Mouse (Mus musculus) ES-Bruce4 (cell line): Measurements from ENCODE around the gene Atic. TPM values are rescaled to one million over a fixed set of nuclear protein-coding genes. Genes with fewer than 3 reads are reported as not detected.

Source experiments
- H3K27ac ChIP-seq: 2 replicates; pipeline ENCODE4 v1.5.1; 2012; ENCODE audit warnings: low read length, inconsistent platforms; ENCODE audit not compliant: insufficient read depth
- H3K27me3 ChIP-seq: 2 replicates; pipeline ENCODE4 v1.6.1; 2012; ENCODE audit warnings: mild to moderate bottlenecking, low read length, inconsistent platforms; ENCODE audit not compliant: control insufficient read depth, poor library complexity, insufficient read depth, severe bottlenecking
- H3K36me3 ChIP-seq: 2 replicates; pipeline ENCODE4 v1.6.1; 2012; ENCODE audit warnings: inconsistent platforms, mild to moderate bottlenecking, low read length, moderate library complexity; ENCODE audit not compliant: control insufficient read depth, poor library complexity, insufficient read depth, severe bottlenecking
- H3K4me1 ChIP-seq: one replicate; pipeline ENCODE4 v1.8.1; 2011; ENCODE audit warnings: low read length; ENCODE audit not compliant: control insufficient read depth, insufficient read depth
- H3K4me3 ChIP-seq: 2 replicates; pipeline ENCODE4 v1.5.1; 2011; ENCODE audit warnings: low read depth, mild to moderate bottlenecking, low read length
- H3K9ac ChIP-seq: 2 replicates; pipeline ENCODE4 v1.6.1; 2012; ENCODE audit warnings: low read depth, mild to moderate bottlenecking, inconsistent platforms; ENCODE audit not compliant: poor library complexity, severe bottlenecking
- H3K9me3 ChIP-seq: replicated peaks from 2 replicates; pipeline ENCODE4 v1.6.1; 2012; ENCODE audit warnings: mild to moderate bottlenecking, low read length, inconsistent platforms; ENCODE audit not compliant: control insufficient read depth, poor library complexity, insufficient read depth, severe bottlenecking
- CTCF ChIP-seq: IDR thresholded peaks from one replicate; pipeline ENCODE4 v1.8.1; 2011; ENCODE audit warnings: low read depth, low read length
- EP300 ChIP-seq: IDR thresholded peaks from 2 replicates; pipeline ENCODE4 v1.6.1; 2011; ENCODE audit warnings: low read depth, low read length; ENCODE audit not compliant: insufficient read depth
- POLR2A ChIP-seq: IDR thresholded peaks from one replicate; pipeline ENCODE4 v1.8.1; 2011; ENCODE audit warnings: low read length; ENCODE audit not compliant: insufficient read depth
- polyA plus RNA-seq: library from polyadenylated mRNA; stranded (reverse); fragments of >200 nt; gene quantifications from 2 replicates; pipeline ENCODE4 v1.2.4, GENCODE M21; 2011; ENCODE audit warnings: low read depth; ENCODE audit not compliant: missing spikeins, insufficient read depth, insufficient read length

The Atic gene
- polyA plus RNA-seq, 1 experiment, result 138 TPM

DNA sequence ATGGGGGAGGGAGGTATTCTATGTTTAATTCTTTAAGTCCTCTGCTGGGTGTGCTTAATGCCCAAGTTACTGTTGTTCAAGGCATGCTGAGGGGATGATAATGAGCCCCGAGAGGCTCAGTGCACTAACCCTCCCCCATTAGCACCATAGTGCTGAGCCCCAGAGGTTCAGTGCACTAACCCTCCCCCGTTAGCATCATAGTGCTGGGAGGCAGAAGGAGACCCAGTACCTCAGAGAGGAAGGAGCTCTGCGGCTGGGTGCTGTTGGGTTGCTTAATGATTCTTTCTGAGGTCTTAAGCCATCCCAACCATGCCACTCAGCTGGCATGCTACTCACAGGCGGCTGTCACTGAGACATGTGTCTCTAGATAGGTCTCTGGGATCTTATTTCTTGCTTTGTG, 13.2 kb downstream of the Atic start:
- H3K9me3 ChIP-seq, result no peaks in the 10 kb centered on the region
- H3K36me3 ChIP-seq, result peaks cover 72% of the 10 kb centered on the region
- H3K27me3 ChIP-seq, result no peaks in the 10 kb centered on the region
- TF ChIP-seq CTCF (no peak), POLR2A (no peak), EP300 (no peak)
- peaks cover 4% of the 10 kb centered on the region for H3K4me1 ChIP-seq
- H3K4me3 ChIP-seq, result no peak overlapping the region
- no peak overlapping the region for H3K9ac ChIP-seq
- no peak overlapping the region for H3K27ac ChIP-seq

- no peaks in the 10 kb centered on the region for H3K4me1 ChIP-seq
- H3K36me3 ChIP-seq, result peaks cover 66% of the 10 kb centered on the region
- TF ChIP-seq POLR2A, result no peak
Observed at GRCm38 (mm10) chr1:71575987-71576386, 19.0 kb downstream of the Atic start.

GRCm38 (mm10) chr1:71576837-71577236, 19.9 kb downstream of the Atic start:
- Histone ChIP-seq H3K27ac (no peak overlapping the region), H3K4me3 (no peak overlapping the region), H3K36me3 (peaks cover 57% of the 10 kb centered on the region), H3K4me1 (no peaks in the 10 kb centered on the region), H3K9me3 (no peaks in the 10 kb centered on the region), H3K27me3 (no peaks in the 10 kb centered on the region), H3K9ac (no peak overlapping the region)
- no peak for TF ChIP-seq POLR2A
- no peak for TF ChIP-seq EP300
- no peak for TF ChIP-seq CTCF

More at GRCm38 (mm10) chr1:71575987-71576386, 19.0 kb downstream of the Atic start:
- Histone ChIP-seq H3K27ac (no peak overlapping the region), H3K27me3 (no peaks in the 10 kb centered on the region), H3K4me3 (no peak overlapping the region), H3K9me3 (no peaks in the 10 kb centered on the region), H3K9ac (no peak overlapping the region)

DNA sequence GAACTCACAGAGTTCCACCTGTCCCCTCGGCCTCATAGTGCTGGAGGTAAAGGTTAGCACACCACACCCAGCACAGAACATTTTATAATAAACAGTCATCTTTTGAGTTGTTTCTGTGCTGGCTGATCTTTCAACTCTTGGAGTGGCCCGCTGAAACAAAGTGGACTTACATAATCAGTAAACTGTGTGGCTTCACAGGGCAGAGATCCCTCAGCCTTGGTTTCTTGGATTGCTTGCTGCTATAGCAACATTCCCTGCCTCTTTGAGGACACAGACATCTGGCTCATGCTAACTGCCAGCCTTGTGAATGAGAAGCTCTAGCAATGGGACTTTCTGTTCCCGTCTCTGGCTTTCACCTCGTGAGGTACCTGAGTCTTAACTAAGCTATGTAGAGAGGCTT, 22.6 kb downstream of the Atic start:
- no peak overlapping the region for H3K27ac ChIP-seq
- no peaks in the 10 kb centered on the region for H3K9me3 ChIP-seq
- TF ChIP-seq POLR2A, result no peak
- no peak for TF ChIP-seq EP300
- no peak for TF ChIP-seq CTCF
- no peaks in the 10 kb centered on the region for H3K27me3 ChIP-seq
- peaks cover 43% of the 10 kb centered on the region for H3K36me3 ChIP-seq
- H3K9ac ChIP-seq, result no peak overlapping the region
- H3K4me1 ChIP-seq, result no peaks in the 10 kb centered on the region
- no peak overlapping the region for H3K4me3 ChIP-seq

- Histone ChIP-seq H3K27ac (no peak overlapping the region), H3K27me3 (no peaks in the 10 kb centered on the region), H3K9me3 (no peaks in the 10 kb centered on the region), H3K36me3 (peaks cover 46% of the 10 kb centered on the region), H3K4me1 (no peaks in the 10 kb centered on the region), H3K4me3 (no peak overlapping the region), H3K9ac (no peak overlapping the region)
- TF ChIP-seq EP300 (no peak), CTCF (no peak), POLR2A (no peak)
Observed at GRCm38 (mm10) chr1:71580408-71580807, 23.5 kb downstream of the Atic start.

GRCm38 (mm10) chr1:71583302-71583701, 26.4 kb downstream of the Atic start:
- no peak overlapping the region for H3K27ac ChIP-seq
- H3K4me3 ChIP-seq, result no peak overlapping the region
- no peak overlapping the region for H3K9ac ChIP-seq
- no peaks in the 10 kb centered on the region for H3K9me3 ChIP-seq
- H3K36me3 ChIP-seq, result peaks cover 45% of the 10 kb centered on the region
- TF ChIP-seq POLR2A (no peak), CTCF (no peak), EP300 (no peak)
- no peaks in the 10 kb centered on the region for H3K4me1 ChIP-seq
- H3K27me3 ChIP-seq, result no peaks in the 10 kb centered on the region
